Mouse (Mus musculus): ENCODE data around the gene Cir1.

DNA sequence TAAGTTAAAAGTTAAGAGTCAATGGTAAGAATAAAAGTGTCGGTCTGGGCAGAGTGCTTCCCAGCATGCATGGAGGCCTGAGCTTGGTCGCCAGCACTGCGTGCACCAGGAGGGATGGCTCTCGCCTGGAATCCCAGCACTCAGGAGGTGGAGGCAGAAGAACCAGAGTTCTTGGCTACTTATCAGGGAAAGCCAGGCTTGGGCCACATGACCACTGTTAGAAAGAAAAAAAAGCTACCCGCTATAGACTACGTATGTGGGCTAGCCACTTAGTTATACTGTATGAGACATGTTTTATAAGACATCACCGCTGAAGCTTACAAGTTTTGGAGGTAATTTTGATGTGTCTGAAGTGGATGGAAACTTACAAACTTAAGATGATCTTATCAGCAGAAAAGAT is 14.3 kb downstream of the Cir1 start:
- TF ChIP-seq CTCF (IDR thresholded peaks at IDR 0.05; ENCODE audit: control insufficient read depth, insufficient read depth, insufficient replicate concordance, low read depth, low read length): no peak
- no peak for TF ChIP-seq POLR2A (IDR thresholded peaks at IDR 0.05; ENCODE audit: control insufficient read depth, low read depth, low read length)

Data from testis, adult 2 months (tissue).